Mouse (Mus musculus): Measurements from ENCODE around the gene Alkbh5.

DNA sequence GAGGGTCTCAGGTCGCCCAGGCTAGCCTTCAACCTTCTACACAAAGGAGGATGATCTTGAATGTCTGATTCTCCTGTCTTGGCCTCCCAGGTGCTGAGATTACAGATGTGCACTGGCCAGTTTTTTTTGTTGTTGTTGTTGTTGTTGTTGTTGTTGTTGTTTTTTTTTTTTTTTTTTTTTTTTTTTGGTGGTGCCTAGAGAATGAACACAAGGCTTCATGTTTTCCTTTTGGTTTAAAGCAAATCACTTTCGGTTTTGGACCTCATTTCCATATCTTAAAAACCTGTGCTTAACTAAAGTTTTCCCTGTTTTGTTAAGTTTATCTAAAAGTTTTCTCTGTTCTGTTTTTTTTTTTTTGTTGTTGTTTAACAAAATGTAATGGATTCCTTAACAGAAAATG lies 3.4 kb downstream of the Alkbh5 start:
- TF ChIP-seq CTCF (IDR thresholded peaks at IDR 0.05; ENCODE audit: insufficient read depth, low read length) (no peak), POLR2A (IDR thresholded peaks at IDR 0.05; ENCODE audit: borderline replicate concordance, extremely low read depth, low read depth, low read length) (no peak)
